Mouse (Mus musculus): Measurements from ENCODE around the gene Cntnap1. TPM values are rescaled to one million over a fixed set of nuclear protein-coding genes. Genes with fewer than 3 reads are reported as not detected.
A peak's percentile ranks its signal among the peaks of the same experiment; 100 is the strongest.
"Not testable (repeated sequence)": the region's sequence is repeated elsewhere in the genome, so short reads cannot be mapped to it uniquely, and the experiment has no call there.

Gene Cntnap1
- total and polyA plus RNA-seq, 3 experiments: 6.8 to 9.3 (median 6.8) TPM

GRCm38 (mm10) chr11:101149178-101150105 is 20.9 kb upstream of the Cntnap1 start:
- peak; percentile 69 for DNase-seq

- DNase-seq: no peak
Measured at GRCm38 (mm10) chr11:101151063-101151462, 19.3 kb upstream of the Cntnap1 start.

DNA sequence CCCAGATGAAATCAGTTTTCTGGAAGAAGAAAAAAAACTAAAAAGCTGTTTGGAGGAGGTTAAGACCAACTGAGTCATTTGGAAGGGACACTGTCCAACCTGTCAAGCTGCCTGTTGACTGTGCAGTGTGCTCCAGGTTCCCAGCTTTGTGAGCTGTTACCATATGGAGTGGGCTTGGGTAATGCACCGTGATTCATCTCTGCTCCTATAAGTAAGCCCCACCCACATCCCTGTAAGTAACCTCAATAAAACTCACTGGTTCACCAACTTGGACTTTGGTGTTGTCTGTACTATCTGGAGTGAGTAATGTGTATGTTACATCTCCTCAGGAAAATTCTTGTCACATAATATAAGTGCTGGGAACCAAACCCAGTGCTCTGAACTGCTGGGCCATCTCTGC is 17.5 kb upstream of the Cntnap1 start:
- no peak for DNase-seq

GRCm38 (mm10) chr11:101154648-101155047 is 15.7 kb upstream of the Cntnap1 start:
- DNase-seq: no peak

DNA sequence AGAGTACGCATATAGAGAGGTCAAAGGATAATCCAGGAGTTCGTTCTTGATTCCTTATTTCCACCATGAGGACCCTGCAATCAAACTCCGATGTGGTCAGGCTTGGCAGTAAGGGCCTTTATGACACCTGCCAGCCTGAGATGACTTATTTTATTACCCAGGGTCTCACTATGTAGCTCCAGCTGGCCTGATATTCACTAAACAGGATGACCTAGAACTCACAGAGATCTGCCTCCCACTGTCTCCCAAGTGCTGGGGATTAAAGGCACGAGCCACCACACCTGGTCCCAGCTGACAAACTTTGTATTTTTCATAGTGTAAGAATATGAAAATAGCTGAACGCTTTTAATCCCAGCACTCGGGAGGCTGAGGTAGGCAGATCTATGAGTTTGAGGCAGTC is 15.2 kb upstream of the Cntnap1 start:
- no peak for DNase-seq

DNA sequence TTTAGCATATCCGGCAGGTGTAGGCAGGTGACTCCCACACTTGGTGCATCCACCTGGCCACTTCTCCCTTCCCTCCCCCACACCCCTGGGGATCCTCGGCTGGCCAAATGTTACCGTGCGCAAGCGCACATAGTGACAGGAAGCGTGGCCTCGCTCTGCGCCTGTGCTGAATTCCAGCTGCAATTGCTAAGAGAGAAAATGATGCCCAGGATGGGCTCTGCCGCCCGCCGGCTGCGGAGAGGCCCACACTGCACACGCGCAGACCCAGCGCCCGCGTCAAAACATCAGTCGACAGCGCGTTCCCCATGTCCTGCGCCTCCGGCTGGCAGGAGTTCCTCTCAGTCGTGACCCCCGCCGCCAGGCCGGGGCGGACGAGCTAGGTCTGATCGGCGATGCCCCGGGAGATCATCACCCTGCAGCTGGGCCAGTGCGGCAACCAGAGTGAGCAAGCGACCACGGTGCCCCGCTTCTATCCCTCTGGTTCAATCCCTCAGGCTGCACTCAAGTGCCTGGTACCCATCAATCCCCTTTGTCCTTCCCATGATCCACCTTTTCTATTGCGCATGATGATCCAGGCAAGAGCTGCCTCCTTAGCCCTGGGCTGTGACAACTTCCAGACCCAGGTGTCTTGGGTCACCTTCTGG is 14.5 kb upstream of the Cntnap1 start, which contains the start of gene Tubg2:
Tubg2 (plus strand) TSS at position 180 of the 644 bp plus-strand sequence.
- peak; percentile 75 for DNase-seq

DNA sequence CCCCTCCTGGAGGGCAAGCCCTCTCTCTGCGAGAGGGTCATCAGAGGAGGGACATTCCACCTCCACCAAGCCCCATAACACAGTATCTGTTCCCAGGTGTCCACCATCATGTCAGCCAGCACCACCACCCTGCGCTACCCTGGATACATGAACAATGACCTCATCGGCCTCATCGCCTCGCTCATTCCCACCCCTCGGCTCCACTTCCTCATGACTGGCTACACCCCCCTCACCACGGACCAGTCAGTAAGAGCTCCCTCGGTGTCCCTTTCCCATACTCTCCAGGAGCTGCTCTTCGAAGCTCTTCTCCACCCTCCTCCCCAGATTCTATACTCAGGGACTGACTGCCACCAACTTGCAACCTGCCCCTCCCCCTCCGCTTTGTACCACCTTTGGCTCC is 10.2 kb upstream of the Cntnap1 start:
- not testable (repeated sequence) for DNase-seq

GRCm38 (mm10) chr11:101160981-101161505 is 9.3 kb upstream of the Cntnap1 start:
- not testable (repeated sequence) for DNase-seq

DNA sequence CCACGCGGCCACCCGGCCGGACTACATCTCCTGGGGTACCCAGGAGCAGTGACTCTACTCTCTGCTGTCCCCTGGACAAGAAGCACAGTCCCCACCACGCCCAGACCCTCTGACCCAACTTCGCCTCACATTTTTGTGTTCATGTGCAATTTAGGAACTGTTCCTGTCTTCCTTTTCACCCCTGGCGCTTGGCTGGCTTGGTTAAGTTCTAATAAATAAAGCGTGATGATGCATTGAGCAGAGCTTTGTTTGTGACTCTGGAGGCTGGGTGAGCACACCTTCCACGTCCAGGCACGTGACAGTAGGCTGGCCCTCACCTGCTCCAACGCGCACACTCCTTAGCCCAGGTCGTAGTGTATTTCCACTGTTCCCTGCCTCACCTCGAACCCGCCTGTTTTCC is 8.8 kb upstream of the Cntnap1 start:
- no peak for DNase-seq

- peak; percentile 79 for DNase-seq
Measured at GRCm38 (mm10) chr11:101162301-101162700, 8.0 kb upstream of the Cntnap1 start.

- DNase-seq: peak; percentile 74
Measured at GRCm38 (mm10) chr11:101162772-101163171, 7.6 kb upstream of the Cntnap1 start.

GRCm38 (mm10) chr11:101163476-101164350 is 6.6 kb upstream of the Cntnap1 start:
- DNase-seq: no peak

DNA sequence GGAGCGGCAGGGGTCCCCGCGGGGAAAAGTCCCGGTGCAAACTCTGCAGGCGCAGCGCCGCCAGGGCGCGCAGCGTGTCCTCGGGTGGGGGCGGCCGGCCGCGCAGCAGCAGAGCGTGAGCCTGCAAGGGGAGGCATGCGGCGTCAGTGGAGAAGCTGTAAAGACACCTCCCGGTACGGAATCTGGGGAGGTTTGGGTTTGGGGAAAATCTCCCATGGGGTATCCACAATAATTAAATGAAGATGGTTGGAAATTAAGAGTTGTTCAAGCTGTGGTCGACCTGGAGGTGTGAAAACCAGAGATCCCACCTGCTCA is 6.0 kb upstream of the Cntnap1 start:
- no peak for DNase-seq

DNA sequence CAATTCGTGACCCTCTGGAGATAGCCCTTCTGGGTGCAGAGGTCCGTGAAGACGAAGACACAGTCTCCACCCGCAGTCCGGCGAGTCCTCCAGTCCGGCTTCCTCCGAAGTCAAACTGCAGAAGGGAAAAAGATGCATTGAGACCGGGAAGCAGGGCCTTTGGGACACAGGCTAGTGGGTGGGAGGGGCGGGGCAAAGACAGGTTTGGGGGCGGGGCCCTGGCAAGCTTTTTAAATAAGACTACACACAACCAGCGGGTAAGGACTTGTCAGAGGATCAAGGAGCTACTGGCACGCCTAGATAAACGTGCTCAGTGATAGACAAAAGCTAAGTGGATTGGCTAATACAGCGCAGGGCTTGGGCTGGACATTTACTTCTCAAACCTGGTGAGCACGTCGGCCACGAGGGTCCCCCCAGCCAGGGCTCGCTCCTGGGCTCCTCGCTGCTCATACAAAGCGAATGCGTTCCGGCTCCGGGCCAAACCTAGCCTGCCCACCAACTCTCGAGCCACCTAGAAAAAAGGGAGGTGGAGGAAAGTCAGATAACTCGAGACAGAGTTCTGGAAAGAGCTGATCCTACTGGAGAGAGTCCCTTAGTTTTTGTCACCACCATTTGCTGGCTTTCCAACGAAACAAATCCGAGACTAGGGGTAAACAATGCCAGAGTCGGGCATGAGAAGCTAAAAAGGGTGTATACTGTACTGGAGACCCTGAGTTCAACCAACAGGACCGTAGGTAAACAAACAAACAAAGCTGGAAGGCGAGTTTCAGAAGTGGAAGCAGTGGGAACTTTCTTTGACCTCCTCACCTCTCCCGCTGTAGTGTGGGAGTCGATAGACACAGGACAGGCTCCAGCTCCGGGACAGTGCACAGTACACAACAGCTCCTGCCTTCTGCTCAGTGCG is 5.4 kb upstream of the Cntnap1 start:
- DNase-seq: no peak

GRCm38 (mm10) chr11:101166357-101166756 is 4.0 kb upstream of the Cntnap1 start:
- DNase-seq: no peak

GRCm38 (mm10) chr11:101167211-101167962 is 2.9 kb upstream of the Cntnap1 start:
- DNase-seq: no peak

DNA sequence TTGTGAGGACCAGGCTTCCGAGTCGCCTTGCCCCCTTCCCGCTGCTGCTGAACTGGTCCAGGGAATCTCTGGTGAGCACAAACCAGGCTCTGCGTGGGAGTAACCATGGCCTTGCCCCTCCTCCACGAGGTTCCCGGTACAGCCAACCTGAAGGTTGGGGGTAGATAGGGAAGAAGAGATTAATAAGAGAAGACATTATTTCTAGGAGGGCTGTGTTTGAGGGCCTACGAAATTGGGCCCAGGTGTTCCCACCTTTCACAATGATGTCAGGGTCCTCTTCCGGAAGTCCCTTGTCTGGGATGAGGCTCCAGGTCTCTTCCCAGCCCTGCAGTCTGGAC is 2.4 kb upstream of the Cntnap1 start:
- no peak for DNase-seq

- peak; percentile 78 for DNase-seq
Measured at GRCm38 (mm10) chr11:101168301-101168980, 1.9 kb upstream of the Cntnap1 start.

- DNase-seq: peak; percentile 45
Measured at GRCm38 (mm10) chr11:101169301-101170107, 819 bp upstream of the Cntnap1 start.

All from adrenal gland, adult 2 months (tissue).